Comparison of ENCODE assay signal across 8 mouse cellular contexts in the genomic region with DNA sequence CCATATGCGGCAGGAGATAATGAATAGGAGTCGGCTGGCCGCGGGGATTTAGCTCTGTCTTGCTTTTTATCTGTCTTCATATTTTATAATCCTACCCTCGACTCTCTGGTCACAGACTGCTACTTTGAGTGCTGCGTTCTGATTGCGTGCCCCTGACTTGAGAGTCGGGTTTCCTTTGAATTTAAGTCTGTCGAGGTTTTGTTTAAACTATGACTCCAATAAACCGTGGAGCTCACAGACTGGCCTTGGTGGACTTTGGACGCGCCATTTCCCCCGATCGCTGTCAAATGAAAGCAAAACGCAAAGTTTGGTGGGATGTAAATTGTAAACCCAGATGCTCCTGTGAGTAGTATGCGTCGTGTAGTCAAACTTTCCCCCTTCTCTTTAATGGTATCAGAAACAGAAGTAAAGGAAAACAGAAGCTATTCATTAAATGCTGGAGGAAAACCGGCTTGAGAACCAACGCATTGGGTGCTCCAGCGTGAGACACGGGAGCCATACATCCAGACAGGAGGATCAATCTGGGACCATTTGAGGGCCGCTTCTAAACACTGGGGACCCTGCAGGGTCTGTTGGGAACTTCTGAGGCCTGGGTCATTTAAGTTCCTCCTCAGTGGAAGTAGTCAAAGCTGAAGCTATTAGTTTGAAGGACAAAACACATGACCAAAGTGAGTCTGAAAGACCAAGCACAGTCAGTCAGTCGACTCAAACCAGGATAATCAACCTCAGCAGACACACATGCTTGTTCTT. TPM values are rescaled to one million over a fixed set of nuclear protein-coding genes. Genes with fewer than 3 reads are reported as not detected.
A peak's percentile ranks its signal among the peaks of the same experiment; 100 is the strongest.
DNase-seq lines count a peak whose midpoint lies in the region; ATAC-seq lines count a peak whose summit lies in the region.

No protein-coding gene starts in this region.

- peaks cover 9% of the 10 kb centered on the region for H3K36me3 ChIP-seq in embryonic facial prominence, embryonic 10.5 days (replicated peaks)
- no peaks in the 10 kb centered on the region; the same call in 1 of the 2 replicates for H3K36me3 ChIP-seq in kidney, embryonic 16.5 days (ENCODE audit: insufficient read depth, low read length)
- no peaks in the 10 kb centered on the region for H3K36me3 ChIP-seq in neural tube, embryonic 12.5 days

- H3K4me1 ChIP-seq in embryonic facial prominence, embryonic 10.5 days: peaks cover 37% of the 10 kb centered on the region
- peaks cover 22% of the 10 kb centered on the region for H3K4me1 ChIP-seq in kidney, embryonic 16.5 days (ENCODE audit: insufficient read depth, low read length)
- H3K4me1 ChIP-seq in neural tube, embryonic 12.5 days: peaks cover 25% of the 10 kb centered on the region

- H3K4me3 ChIP-seq in embryonic facial prominence, embryonic 10.5 days: peak overlapping the region; percentile 93
- H3K4me3 ChIP-seq in kidney, embryonic 16.5 days (ENCODE audit: low read length): peak overlapping the region; percentile 87
- peak overlapping the region; percentile 74 for H3K4me3 ChIP-seq in neural tube, embryonic 12.5 days

- peak overlapping the region; percentile 96 for H3K27ac ChIP-seq in embryonic facial prominence, embryonic 10.5 days (replicated peaks)
- peak overlapping the region; percentile 98 for H3K27ac ChIP-seq in kidney, embryonic 16.5 days (ENCODE audit: low read length)
- peak overlapping the region; percentile 85; the same call in 1 of the 2 replicates for H3K27ac ChIP-seq in neural tube, embryonic 12.5 days

- ATAC-seq in kidney, embryonic 16.5 days (ENCODE audit: low FRiP score, low TSS enrichment): no peak; the same call in 1 of the 2 replicates
- no peak for ATAC-seq in neural tube, embryonic 12.5 days (ENCODE audit: low FRiP score, low read depth)

- H3K27me3 ChIP-seq in embryonic facial prominence, embryonic 10.5 days (replicated peaks; ENCODE audit: low read depth, poor library complexity, severe bottlenecking): peaks cover 34% of the 10 kb centered on the region
- peaks cover 4% of the 10 kb centered on the region; the same call in 1 of the 2 replicates for H3K27me3 ChIP-seq in kidney, embryonic 16.5 days (ENCODE audit: insufficient read depth, low read length)
- peaks cover 22% of the 10 kb centered on the region for H3K27me3 ChIP-seq in neural tube, embryonic 12.5 days (replicated peaks)

- WGBS in embryonic facial prominence, embryonic 10.5 days: 1% methylated on average over 23 of the region's 23 CpGs
- WGBS in kidney, embryonic 16.5 days: under 1% methylated on average over 23 of the region's 23 CpGs
- under 1% methylated on average over 23 of the region's 23 CpGs for WGBS in neural tube, embryonic 12.5 days

- peak overlapping the region; percentile 92 for H3K9ac ChIP-seq in kidney, embryonic 16.5 days (replicated peaks; ENCODE audit: low read length)
- peak overlapping the region; percentile 84 for H3K9ac ChIP-seq in neural tube, embryonic 12.5 days

- H3K9me3 ChIP-seq in embryonic facial prominence, embryonic 10.5 days: no peaks in the 10 kb centered on the region
- H3K9me3 ChIP-seq in kidney, embryonic 16.5 days (ENCODE audit: low read length): no peaks in the 10 kb centered on the region
- H3K9me3 ChIP-seq in neural tube, embryonic 12.5 days: no peaks in the 10 kb centered on the region

- peak; percentile 24 for DNase-seq in layer of hippocampus, adult 9-10 months (ENCODE audit: low spot score)
- DNase-seq in layer of hippocampus, postnatal 10 days (ENCODE audit: low spot score in 2 of 2): no peak
- DNase-seq in embryonic facial prominence, embryonic 10.5 days (ENCODE audit: low spot score): peak; percentile 44
- no peak for DNase-seq in cerebellum, adult 8-10 months
- no peak for DNase-seq in yolk sac, embryonic 10.5 days (ENCODE audit: low spot score)
- no peak for DNase-seq in cerebellum, adult 11 months

- H3K4me2 ChIP-seq in kidney, embryonic 16.5 days (replicated peaks; ENCODE audit: low read depth, low read length): peak overlapping the region; percentile 91
- peak overlapping the region; percentile 98 for H3K4me2 ChIP-seq in neural tube, embryonic 12.5 days (replicated peaks)

RNA-seq across cellular contexts. Expression of gene Fzd1, which starts 0.7 kb away (rescaled TPM):
- 10 to 100 TPM; 18.5 to 20.5 TPM for total RNA-seq in layer of hippocampus, postnatal 10 days (2021)
- polyA plus RNA-seq in embryonic facial prominence, embryonic 10.5 days (2016; fragmentation: Nextera tagmentation; extraction: Ambion mirVana): 14.9 and 16.5 TPM in 2 replicates
- 37.5 and 38.8 TPM in 2 replicates for polyA plus RNA-seq in kidney, embryonic 16.5 days (2015; fragmentation: Nextera tagmentation; extraction: Ambion mirVana)
- 21.2 and 22.1 TPM in 2 replicates for polyA plus RNA-seq in neural tube, embryonic 12.5 days (2016; fragmentation: Nextera tagmentation; extraction: Ambion mirVana)

Comparison
In these comparisons a context has a peak if more than half of its experiments do, and no peak if none do; other contexts are left out.
1. DNase-seq: peak in layer of hippocampus, adult 9-10 months (single experiment) and embryonic facial prominence, embryonic 10.5 days (single experiment); none in layer of hippocampus, postnatal 10 days (0 of 2), cerebellum, adult 8-10 months (single experiment), yolk sac, embryonic 10.5 days (single experiment) and cerebellum, adult 11 months (single experiment).
2. Peak in every context shown above with its lines, with median percentiles within 50 percentile points of each other: H3K27ac ChIP-seq and H3K4me3 ChIP-seq.